Mouse (Mus musculus): ENCODE data around the gene Pcid2.
"Not testable (repeated sequence)": the region's sequence is repeated elsewhere in the genome, so short reads cannot be mapped to it uniquely, and the experiment has no call there.

The Pcid2 gene

DNA sequence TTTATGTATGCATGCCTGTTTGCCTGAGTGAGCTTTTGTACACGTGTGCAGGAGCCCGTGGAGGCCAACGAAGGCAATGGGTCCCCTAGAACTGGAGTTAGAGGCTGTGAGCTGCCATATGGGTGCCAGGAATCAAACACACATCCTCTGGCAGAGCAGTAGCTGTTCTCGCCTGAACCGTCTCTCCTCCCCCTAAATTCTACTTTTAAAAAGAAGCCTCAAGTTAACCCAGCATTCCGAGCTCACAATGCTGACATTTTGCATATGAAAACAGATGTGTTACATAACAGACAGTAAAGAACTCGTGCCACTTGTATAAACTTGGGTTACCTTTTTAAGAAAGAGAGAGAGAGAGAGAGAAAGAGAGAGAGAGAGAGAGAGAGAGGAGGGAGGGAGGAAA, 27.7 kb downstream of the Pcid2 start:
- no peak for DNase-seq (ENCODE audit: low spot score)

DNA sequence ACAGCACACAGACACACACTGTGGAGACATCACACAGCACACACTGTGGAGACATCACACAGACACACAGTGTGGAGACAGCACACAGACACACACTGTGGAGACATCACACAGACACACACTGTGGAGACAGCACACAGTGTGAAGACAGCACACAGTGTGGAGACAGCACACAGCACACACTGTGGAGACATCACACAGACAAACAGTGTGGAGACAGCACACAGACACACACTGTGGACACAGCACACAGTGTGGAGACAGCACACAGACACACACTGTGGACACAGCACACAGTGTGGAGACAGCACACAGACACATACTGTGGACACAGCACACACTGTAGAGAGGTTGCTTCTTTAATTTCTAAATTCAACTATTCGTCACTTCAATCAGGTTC, 29.7 kb downstream of the Pcid2 start:
- DNase-seq (ENCODE audit: low spot score) = not testable (repeated sequence)

DNA sequence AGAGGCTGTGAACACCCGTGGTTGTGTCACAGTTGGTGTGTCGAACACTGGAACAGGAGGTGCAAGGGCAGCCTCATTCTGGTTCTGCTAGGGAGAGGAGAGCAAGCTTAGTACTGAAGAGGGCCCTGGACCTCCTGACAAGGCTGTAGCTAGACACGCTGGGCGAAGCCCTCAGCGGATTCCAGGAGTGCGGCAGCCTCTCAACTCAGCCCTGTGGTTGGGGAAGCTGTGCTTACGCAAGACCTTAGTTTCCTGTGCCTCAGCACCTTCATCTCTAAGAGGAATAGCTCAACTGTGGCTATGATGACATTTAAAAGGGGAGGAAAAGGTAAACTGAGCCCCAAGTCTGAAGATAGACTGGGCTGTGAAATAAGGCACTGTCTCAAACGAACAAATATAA, 30.2 kb downstream of the Pcid2 start:
- no peak for DNase-seq (ENCODE audit: low spot score)

- no peak for DNase-seq (ENCODE audit: low spot score)
These were observed 32.0 kb downstream of the Pcid2 start for GRCm38 (mm10) chr8:13073255-13073654.

DNA sequence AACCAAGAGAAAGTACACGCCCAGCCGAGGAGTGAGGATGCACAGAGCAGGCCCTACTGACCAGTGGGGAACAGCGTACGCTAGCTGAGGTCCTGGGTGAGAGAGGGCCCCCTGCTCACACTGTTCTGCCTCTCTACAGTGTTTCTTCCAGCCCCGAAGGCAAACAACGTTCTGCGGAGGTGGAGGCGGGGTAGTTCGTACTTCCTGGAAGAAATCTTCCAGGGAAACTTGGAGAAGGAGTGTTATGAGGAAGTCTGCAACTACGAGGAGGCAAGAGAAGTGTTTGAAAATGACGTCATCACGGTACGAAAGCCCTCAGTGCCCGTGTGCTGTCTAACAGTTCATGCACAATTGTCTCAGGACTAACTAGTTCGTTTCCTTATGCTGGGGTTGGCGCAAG, 42.1 kb downstream of the Pcid2 start:
- no peak for DNase-seq (ENCODE audit: low spot score)

- no peak for DNase-seq (ENCODE audit: low spot score)
These were observed 44.7 kb downstream of the Pcid2 start, which contains the start of gene Proz for GRCm38 (mm10) chr8:13060441-13061150. Proz (plus strand) TSS chr8:13060914.

- DNase-seq (ENCODE audit: low spot score) = peak; percentile 48
These were observed 47.9 kb downstream of the Pcid2 start for GRCm38 (mm10) chr8:13057351-13057750.

GRCm38 (mm10) chr8:13050550-13050949, 54.7 kb downstream of the Pcid2 start:
- DNase-seq (ENCODE audit: low spot score) = no peak

GRCm38 (mm10) chr8:13047652-13048051, 57.6 kb downstream of the Pcid2 start:
- DNase-seq (ENCODE audit: low spot score) = no peak

DNA sequence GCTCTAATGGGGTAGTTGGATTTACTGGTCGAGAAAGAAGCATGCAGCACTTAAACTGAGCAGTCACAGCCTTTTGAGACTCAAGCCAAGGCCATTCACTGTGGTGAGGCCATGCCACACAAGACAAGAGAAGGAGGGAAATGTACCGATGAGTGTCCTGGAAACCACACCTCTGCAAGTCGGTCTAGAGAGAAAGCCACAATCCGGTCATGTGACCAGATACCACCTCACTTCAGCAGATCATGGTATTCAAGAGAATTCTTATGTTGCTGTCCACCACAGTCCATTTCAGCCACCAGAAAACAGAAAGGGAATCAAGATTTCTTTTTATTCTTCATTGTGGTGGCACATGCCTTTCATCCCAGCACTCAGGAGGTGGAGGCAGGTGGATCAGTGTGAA, 63.8 kb downstream of the Pcid2 start:
- no peak for DNase-seq (ENCODE audit: low spot score)

DNA sequence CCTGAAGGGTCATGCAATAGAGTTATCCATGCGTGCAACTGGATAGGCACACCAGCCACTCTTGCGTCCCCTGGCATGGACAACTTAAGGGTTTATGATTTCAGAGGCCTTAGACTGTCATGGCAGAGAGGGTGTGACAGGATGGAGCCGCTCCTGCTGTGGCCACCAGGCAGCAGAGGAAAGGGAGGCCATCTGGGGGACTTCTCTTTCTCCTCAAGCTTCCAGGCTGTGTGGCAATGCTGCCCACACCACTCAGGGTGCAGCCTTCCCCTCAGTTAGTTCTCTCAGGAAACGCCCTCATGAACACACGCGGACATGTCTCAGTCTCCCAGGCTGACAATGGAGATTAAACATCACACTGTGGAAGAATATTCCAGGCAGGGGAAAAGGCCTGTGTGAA, 66.2 kb downstream of the Pcid2 start:
- DNase-seq (ENCODE audit: low spot score) = no peak

- no peak for DNase-seq (ENCODE audit: low spot score)
These were observed 67.7 kb downstream of the Pcid2 start for GRCm38 (mm10) chr8:13037569-13037968.

- no peak for DNase-seq (ENCODE audit: low spot score)
These were observed 68.2 kb downstream of the Pcid2 start, which contains the start of gene F10 for GRCm38 (mm10) chr8:13037015-13037414. F10 (plus strand) TSS chr8:13037308.

DNA sequence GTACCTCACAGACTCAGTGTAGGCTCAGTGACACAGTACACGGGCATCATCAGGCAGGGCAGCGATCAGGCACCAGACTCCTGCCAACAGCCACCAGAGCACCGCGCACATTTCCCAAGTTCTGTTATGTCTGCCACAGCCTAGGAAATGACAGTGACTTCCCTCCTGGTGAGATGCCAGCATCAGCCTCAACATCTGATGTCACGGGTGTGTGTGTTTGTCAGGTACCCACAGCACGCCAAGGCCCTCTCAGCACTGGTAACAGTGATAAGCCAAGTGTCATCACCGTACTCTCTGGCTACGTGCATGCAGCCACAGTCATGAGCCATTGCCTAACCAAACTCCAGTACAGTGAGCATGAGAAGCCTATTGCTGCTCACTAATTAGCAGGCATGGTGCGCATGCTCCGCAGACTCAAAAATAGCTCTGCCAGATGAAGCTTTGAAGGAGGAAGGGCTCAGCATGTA, 68.9 kb downstream of the Pcid2 start:
- DNase-seq (ENCODE audit: low spot score) = no peak

- peak; percentile 45 for DNase-seq (ENCODE audit: low spot score)
These were observed 76.8 kb downstream of the Pcid2 start for GRCm38 (mm10) chr8:13028482-13028881.

DNA sequence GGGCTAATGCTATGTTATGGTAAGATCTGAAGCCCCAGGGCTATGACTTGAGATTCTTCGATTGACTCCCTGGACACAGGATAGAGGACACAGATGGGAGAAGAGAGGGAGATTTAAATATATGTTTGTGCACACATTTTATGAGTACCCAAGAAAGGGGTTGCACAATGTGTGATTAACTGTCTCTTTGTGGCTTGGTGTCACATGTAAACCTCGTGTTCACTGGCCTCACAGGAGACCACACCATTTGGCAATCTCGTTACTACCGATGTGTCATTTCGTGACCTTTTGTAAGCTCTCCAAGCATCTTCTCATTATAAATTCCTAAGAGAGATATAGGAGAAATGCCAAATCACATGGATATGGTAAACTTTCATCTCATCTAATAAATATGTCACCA, 77.6 kb downstream of the Pcid2 start:
- DNase-seq (ENCODE audit: low spot score) = no peak

Measured in adipocyte (in vitro differentiated cells).